Mouse (Mus musculus) neural tube, embryonic 12.5 days (tissue): ENCODE data around the gene Trp53inp2. TPM values are rescaled to one million over a fixed set of nuclear protein-coding genes. Genes with fewer than 3 reads are reported as not detected.

Source experiments
- ATAC-seq: fragments of 200-750 bp; cut with Nextera tagmentation; 2 replicates; pipeline ENCODE4 v1.8.0; 2017; ENCODE audit warnings: low read depth, mild to moderate bottlenecking, moderate TSS enrichment, moderate library complexity; ENCODE audit not compliant: low FRiP score
- H3K27ac ChIP-seq: fragments of 300-500 bp; sonication (generic); 2 replicates; pipeline ENCODE4 v1.5.1; 2016
- H3K27me3 ChIP-seq: fragments of 300-500 bp; sonication (generic); replicated peaks from 2 replicates; pipeline ENCODE4 v1.6.1; 2016; ENCODE audit warnings: mild to moderate bottlenecking
- H3K36me3 ChIP-seq: fragments of 300-500 bp; sonication (generic); 2 replicates; pipeline ENCODE4 v1.6.1; 2016; ENCODE audit warnings: mild to moderate bottlenecking
- H3K4me1 ChIP-seq: fragments of 300-500 bp; sonication (generic); 2 replicates; pipeline ENCODE4 v1.6.1; 2016
- H3K4me2 ChIP-seq: fragments of 300-500 bp; sonication (generic); replicated peaks from 2 replicates; pipeline ENCODE4 v1.6.1; 2016; ENCODE audit warnings: mild to moderate bottlenecking
- H3K4me3 ChIP-seq: fragments of 300-500 bp; sonication (generic); 2 replicates; pipeline ENCODE4 v1.5.1; 2016
- H3K9ac ChIP-seq: fragments of 300-500 bp; sonication (generic); 2 replicates; pipeline ENCODE4 v1.6.1; 2016; ENCODE audit warnings: mild to moderate bottlenecking
- H3K9me3 ChIP-seq: fragments of 300-500 bp; sonication (generic); 2 replicates; pipeline ENCODE4 v1.6.1; 2016; ENCODE audit warnings: mild to moderate bottlenecking
- WGBS: fragments of 180-500 bp; shearing (Covaris S2); methylation state at CpG from one replicate; pipeline ENCODE4 v1.1.7; 2016; 5-methylcytosine and 5-hydroxymethylcytosine counted together
- polyA plus RNA-seq: library from polyadenylated mRNA; unstranded; fragments of >200 nt; fragmentation: Nextera tagmentation; extraction: Ambion mirVana; gene quantifications from 2 replicates; pipeline ENCODE4 v1.2.1, GENCODE M21; 2016

Trp53inp2 gene
- polyA plus RNA-seq, 1 experiment from 2014 or later, result 144 TPM

- no peak for ATAC-seq
- H3K27me3 ChIP-seq, result no peaks in the 10 kb centered on the region
- H3K9ac ChIP-seq, result no peak overlapping the region
- WGBS, result 72% methylated on average over 7 of the region's 7 CpGs
- no peak overlapping the region for H3K4me2 ChIP-seq
- H3K27ac ChIP-seq, result no peak overlapping the region
- no peak overlapping the region for H3K4me3 ChIP-seq
- H3K4me1 ChIP-seq, result no peaks in the 10 kb centered on the region
- H3K36me3 ChIP-seq, result no peaks in the 10 kb centered on the region
- no peaks in the 10 kb centered on the region for H3K9me3 ChIP-seq
Observed at GRCm38 (mm10) chr2:155369333-155369883, 11.5 kb upstream of the Trp53inp2 start.

GRCm38 (mm10) chr2:155372451-155372850 lies 8.4 kb upstream of the Trp53inp2 start:
- H3K27me3 ChIP-seq, result no peaks in the 10 kb centered on the region
- WGBS, result 64% methylated on average over 4 of the region's 4 CpGs
- no peaks in the 10 kb centered on the region for H3K9me3 ChIP-seq
- no peak overlapping the region for H3K27ac ChIP-seq
- ATAC-seq, result no peak
- H3K4me2 ChIP-seq, result no peak overlapping the region
- H3K36me3 ChIP-seq, result no peaks in the 10 kb centered on the region
- H3K4me1 ChIP-seq, result no peaks in the 10 kb centered on the region
- H3K4me3 ChIP-seq, result no peak overlapping the region
- no peak overlapping the region for H3K9ac ChIP-seq

GRCm38 (mm10) chr2:155373302-155373701 lies 7.6 kb upstream of the Trp53inp2 start:
- no peaks in the 10 kb centered on the region for H3K9me3 ChIP-seq
- H3K27ac ChIP-seq, result no peak overlapping the region
- no peak overlapping the region for H3K4me3 ChIP-seq
- ATAC-seq, result no peak
- H3K27me3 ChIP-seq, result no peaks in the 10 kb centered on the region
- H3K4me1 ChIP-seq, result no peaks in the 10 kb centered on the region
- 72% methylated on average over 1 of the region's 1 CpGs for WGBS
- no peak overlapping the region for H3K4me2 ChIP-seq
- H3K9ac ChIP-seq, result no peak overlapping the region
- no peaks in the 10 kb centered on the region for H3K36me3 ChIP-seq

- no peaks in the 10 kb centered on the region for H3K4me1 ChIP-seq
- WGBS, result 88% methylated on average over 1 of the region's 1 CpGs
- no peak overlapping the region for H3K9ac ChIP-seq
- H3K27me3 ChIP-seq, result no peaks in the 10 kb centered on the region
- H3K4me3 ChIP-seq, result no peak overlapping the region
- ATAC-seq, result no peak
- H3K36me3 ChIP-seq, result no peaks in the 10 kb centered on the region
- H3K27ac ChIP-seq, result no peak overlapping the region
- no peaks in the 10 kb centered on the region for H3K9me3 ChIP-seq
- H3K4me2 ChIP-seq, result no peak overlapping the region
Observed at GRCm38 (mm10) chr2:155373886-155374285, 7.0 kb upstream of the Trp53inp2 start.

- Histone ChIP-seq H3K27ac (no peak overlapping the region), H3K4me1 (no peaks in the 10 kb centered on the region), H3K9me3 (no peaks in the 10 kb centered on the region), H3K9ac (no peak overlapping the region), H3K4me3 (no peak overlapping the region), H3K27me3 (0 out of 2 replicates have a peak, but pooled peaks cover 5% of the 10 kb centered on the region), H3K4me2 (no peak overlapping the region), H3K36me3 (no peaks in the 10 kb centered on the region)
- no peak for ATAC-seq
Observed at GRCm38 (mm10) chr2:155374521-155374920, 6.3 kb upstream of the Trp53inp2 start.

GRCm38 (mm10) chr2:155376191-155376590 lies 4.7 kb upstream of the Trp53inp2 start:
- Histone ChIP-seq H3K4me2 (no peak overlapping the region), H3K27me3 (0 out of 2 replicates have a peak, but pooled peaks cover 5% of the 10 kb centered on the region), H3K9ac (no peak overlapping the region), H3K27ac (no peak overlapping the region), H3K4me1 (peaks cover 6% of the 10 kb centered on the region; the same call in 1 of the 2 replicates), H3K4me3 (no peak overlapping the region), H3K36me3 (no peaks in the 10 kb centered on the region), H3K9me3 (no peaks in the 10 kb centered on the region)
- 81% methylated on average over 10 of the region's 10 CpGs for WGBS
- ATAC-seq, result no peak

- H3K27ac ChIP-seq, result peak overlapping the region; percentile 86
- H3K27me3 ChIP-seq, result 0 out of 2 replicates have a peak, but pooled peaks cover 10% of the 10 kb centered on the region
- peak overlapping the region; percentile 76 for H3K4me3 ChIP-seq
- peaks cover 9% of the 10 kb centered on the region; the same call in 1 of the 2 replicates for H3K36me3 ChIP-seq
- H3K4me2 ChIP-seq, result peak overlapping the region; percentile 81
- WGBS, result 2% methylated on average over 11 of the region's 11 CpGs
- no peak for ATAC-seq
- H3K9me3 ChIP-seq, result no peaks in the 10 kb centered on the region
- H3K4me1 ChIP-seq, result peaks cover 28% of the 10 kb centered on the region
- peak overlapping the region; percentile 91 for H3K9ac ChIP-seq
Observed at GRCm38 (mm10) chr2:155381060-155381437, 190 bp downstream of the Trp53inp2 start.

GRCm38 (mm10) chr2:155381643-155382331 lies 928 bp downstream of the Trp53inp2 start:
- Histone ChIP-seq H3K27me3 (0 out of 2 replicates have a peak, but pooled peaks cover 10% of the 10 kb centered on the region), H3K36me3 (peaks cover 17% of the 10 kb centered on the region; the same call in 1 of the 2 replicates), H3K4me2 (peak overlapping the region; percentile 81), H3K4me3 (peak overlapping the region; percentile 76), H3K4me1 (peaks cover 35% of the 10 kb centered on the region), H3K9me3 (no peaks in the 10 kb centered on the region), H3K27ac (peak overlapping the region; percentile 86), H3K9ac (peak overlapping the region; percentile 91)
- WGBS, result under 1% methylated on average over 68 of the region's 68 CpGs
- peak; percentile 95 for ATAC-seq

- peak; percentile 31 for ATAC-seq
- H3K27ac ChIP-seq, result peak overlapping the region; percentile 86; the same call in 1 of the 2 replicates
- H3K4me2 ChIP-seq, result peak overlapping the region; percentile 81
- peak overlapping the region; percentile 91 for H3K9ac ChIP-seq
- H3K4me3 ChIP-seq, result peak overlapping the region; percentile 76
- H3K9me3 ChIP-seq, result no peaks in the 10 kb centered on the region
- H3K36me3 ChIP-seq, result peaks cover 22% of the 10 kb centered on the region
- H3K27me3 ChIP-seq, result 0 out of 2 replicates have a peak, but pooled peaks cover 10% of the 10 kb centered on the region
- peaks cover 38% of the 10 kb centered on the region for H3K4me1 ChIP-seq
- 24% methylated on average over 6 of the region's 6 CpGs for WGBS
Observed at GRCm38 (mm10) chr2:155382332-155382700, 1.5 kb downstream of the Trp53inp2 start.

- H3K9ac ChIP-seq, result peak overlapping the region; percentile 91
- H3K4me1 ChIP-seq, result peaks cover 38% of the 10 kb centered on the region
- no peaks in the 10 kb centered on the region for H3K9me3 ChIP-seq
- H3K4me2 ChIP-seq, result peak overlapping the region; percentile 81
- no peak for ATAC-seq
- peaks cover 28% of the 10 kb centered on the region for H3K36me3 ChIP-seq
- WGBS, result 83% methylated on average over 2 of the region's 2 CpGs
- 0 out of 2 replicates have a peak, but pooled peaks cover 10% of the 10 kb centered on the region for H3K27me3 ChIP-seq
- H3K27ac ChIP-seq, result no peak overlapping the region
- peak overlapping the region; percentile 76 for H3K4me3 ChIP-seq
Observed at GRCm38 (mm10) chr2:155382791-155383438, 2.1 kb downstream of the Trp53inp2 start.

GRCm38 (mm10) chr2:155385090-155385489 lies 4.2 kb downstream of the Trp53inp2 start:
- no peaks in the 10 kb centered on the region for H3K9me3 ChIP-seq
- no peak overlapping the region for H3K27ac ChIP-seq
- H3K4me1 ChIP-seq, result peaks cover 38% of the 10 kb centered on the region
- 0 out of 2 replicates have a peak, but pooled peaks cover 4% of the 10 kb centered on the region for H3K27me3 ChIP-seq
- ATAC-seq, result no peak
- peak overlapping the region; percentile 53; the same call in 1 of the 2 replicates for H3K9ac ChIP-seq
- WGBS, result 26% methylated on average over 7 of the region's 7 CpGs
- H3K36me3 ChIP-seq, result peaks cover 44% of the 10 kb centered on the region
- no peak overlapping the region for H3K4me3 ChIP-seq
- H3K4me2 ChIP-seq, result peak overlapping the region; percentile 46
